Mouse (Mus musculus) cerebellum, adult 9-11 months (tissue): Measurements from ENCODE around the gene Lin7b.
A peak's percentile ranks its signal among the peaks of the same experiment; 100 is the strongest.
"Not testable (repeated sequence)": the region's sequence is repeated elsewhere in the genome, so short reads cannot be mapped to it uniquely, and the experiment has no call there.

Source experiments
- DNase-seq: peaks from one replicate; pipeline ENCODE4 v3.0.0; 2022

The Lin7b gene

GRCm38 (mm10) chr7:45395578-45396336, 25.4 kb upstream of the Lin7b start, which contains the start of gene Snrnp70:
Snrnp70 (minus strand) TSS chr7:45395742.
- DNase-seq, result peak; percentile 100

- DNase-seq, result no peak
Measured at GRCm38 (mm10) chr7:45395129-45395541, 24.8 kb upstream of the Lin7b start.

DNA sequence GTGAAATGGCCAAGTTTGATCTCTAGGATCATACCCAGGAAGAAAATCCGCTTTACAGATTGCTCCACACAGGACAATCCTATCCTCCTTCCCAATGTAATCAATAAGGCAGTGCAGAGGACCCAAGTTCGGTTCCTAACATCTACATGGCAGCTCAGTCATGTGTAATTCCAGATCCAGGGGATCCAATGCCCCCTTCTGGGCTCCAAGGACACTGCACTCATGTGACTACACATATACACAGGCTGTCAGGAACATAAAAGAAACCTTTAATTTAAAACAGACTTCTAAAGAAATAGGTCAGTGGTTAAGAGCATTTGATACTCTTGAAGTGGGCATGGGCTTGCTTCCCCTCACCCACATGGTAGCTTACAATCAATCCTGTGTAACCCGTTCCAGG, 15.7 kb upstream of the Lin7b start:
- no peak for DNase-seq

DNA sequence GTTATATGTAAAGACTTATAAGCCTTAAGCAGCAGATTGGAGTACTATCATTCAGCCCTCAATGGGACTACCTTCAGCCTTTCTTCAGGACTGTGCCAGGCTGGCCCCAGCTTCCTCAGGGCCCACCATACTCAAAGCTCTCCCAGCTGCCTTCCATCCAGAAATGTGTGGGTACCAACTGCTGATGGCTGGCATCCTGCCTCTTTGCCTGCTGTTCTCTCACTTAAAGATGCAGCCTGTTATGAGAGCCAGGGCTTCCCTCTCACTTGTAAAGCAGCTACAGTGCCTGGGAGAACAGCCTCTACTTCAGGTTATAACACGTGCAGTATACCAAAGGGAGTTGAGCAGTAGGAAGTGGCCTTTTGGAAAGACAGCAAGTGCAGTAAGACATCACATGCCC, 5.7 kb upstream of the Lin7b start:
- no peak for DNase-seq

- no peak for DNase-seq
Measured at GRCm38 (mm10) chr7:45374620-45375019, 4.2 kb upstream of the Lin7b start.

GRCm38 (mm10) chr7:45372371-45372770, 2.0 kb upstream of the Lin7b start:
- DNase-seq, result no peak

DNA sequence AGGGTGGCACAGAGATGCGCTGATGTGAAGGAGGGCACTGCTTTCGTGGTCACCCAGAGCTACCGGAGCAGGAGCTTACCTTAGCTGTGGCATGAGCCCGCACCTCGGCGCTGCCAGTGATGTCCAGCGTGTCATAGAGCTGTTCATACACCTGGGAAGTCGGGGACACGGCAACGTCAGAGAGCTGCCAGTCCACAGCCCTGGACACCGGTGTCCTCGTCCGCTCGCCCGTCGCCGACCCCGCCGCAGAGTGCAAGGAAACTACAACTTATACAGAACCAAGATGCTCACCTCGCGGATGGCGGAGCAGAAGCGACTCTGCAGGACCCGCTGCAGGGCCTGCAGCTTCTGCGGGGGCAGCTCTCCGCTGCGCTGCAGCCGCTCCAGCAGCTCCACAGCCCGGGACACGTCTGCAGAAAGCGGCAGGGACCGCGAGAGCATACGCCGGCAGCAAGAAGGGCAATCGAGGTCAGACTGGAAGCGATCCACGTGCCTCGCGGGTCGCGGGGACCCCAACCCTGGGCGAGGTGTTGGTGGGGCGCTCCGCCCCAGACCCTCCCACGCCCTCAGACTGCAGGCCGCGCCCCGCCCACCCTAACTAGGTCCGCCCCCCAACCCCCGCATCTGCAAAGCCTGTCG, 428 bp downstream of the Lin7b start:
- DNase-seq, result peak; percentile 61

- DNase-seq, result peak; percentile 71
Measured at GRCm38 (mm10) chr7:45369022-45369745, 1.2 kb downstream of the Lin7b start.

DNA sequence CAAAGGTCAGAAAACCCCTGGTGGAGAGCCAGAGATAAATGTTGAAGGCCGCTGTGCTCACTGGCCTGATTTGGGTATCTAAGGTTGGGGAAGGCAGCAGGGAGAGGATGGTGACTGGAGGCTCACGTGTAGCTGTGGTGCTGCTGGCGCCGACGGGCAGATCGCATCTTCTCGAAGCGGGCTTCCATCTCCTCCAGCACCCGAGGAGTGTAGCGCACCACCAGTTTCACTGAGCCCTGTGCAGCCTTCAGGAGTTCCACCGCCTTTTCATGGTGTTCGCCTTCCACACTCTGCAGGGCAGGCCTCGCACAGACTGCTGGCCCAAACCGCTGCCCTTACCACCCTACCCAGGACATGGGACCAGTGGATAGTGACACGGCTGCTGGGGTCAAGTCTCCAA, 2.2 kb downstream of the Lin7b start:
- peak; percentile 70 for DNase-seq

DNA sequence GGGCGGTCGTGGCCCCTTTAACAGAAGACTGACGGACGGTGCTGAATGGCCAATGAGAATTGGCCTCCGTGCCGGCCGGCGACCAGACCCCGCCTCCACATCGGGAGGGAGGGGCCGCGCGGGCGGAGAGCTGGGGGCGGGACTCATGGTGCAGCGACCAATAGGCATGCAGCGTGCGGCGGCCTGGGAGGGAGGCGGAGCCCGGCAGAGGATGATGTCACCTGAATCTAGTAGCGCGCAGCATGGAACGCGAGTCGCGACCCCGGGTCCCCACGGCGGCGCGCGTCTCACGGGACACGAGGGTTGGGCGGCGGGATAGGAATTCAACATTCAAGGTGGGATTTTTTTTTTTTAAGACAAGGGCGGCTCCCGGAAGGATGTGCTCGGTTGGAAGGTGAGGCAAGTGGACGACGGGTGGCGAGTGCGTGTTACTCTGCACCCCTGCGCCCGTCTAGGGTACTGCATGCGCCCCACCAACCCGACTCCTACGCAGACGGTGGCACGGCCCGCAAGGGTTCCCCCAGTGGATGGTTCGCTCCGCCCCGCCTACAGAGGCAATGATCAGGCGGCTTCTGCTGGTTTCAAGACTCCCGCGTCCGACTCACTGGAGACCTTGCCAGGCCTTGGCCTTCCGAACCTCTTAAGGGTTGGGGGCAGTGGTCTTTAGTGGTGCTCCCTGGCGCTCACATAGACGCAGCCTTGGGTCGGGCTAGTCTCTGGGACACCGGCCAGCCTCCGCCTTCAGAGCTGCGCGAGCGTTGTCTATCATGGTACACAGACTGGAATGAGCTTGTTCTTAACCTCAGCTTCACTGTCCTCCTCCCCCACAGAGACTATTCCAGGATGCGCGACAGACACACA, 3.1 kb downstream of the Lin7b start:
- DNase-seq, result peak; percentile 99

- DNase-seq, result no peak
Measured at GRCm38 (mm10) chr7:45366652-45367019, 3.7 kb downstream of the Lin7b start, which contains the start of gene Ppfia3. Ppfia3 (minus strand) TSS chr7:45367019.

- DNase-seq, result peak; percentile 82
Measured at GRCm38 (mm10) chr7:45365742-45366651, 4.4 kb downstream of the Lin7b start.

DNA sequence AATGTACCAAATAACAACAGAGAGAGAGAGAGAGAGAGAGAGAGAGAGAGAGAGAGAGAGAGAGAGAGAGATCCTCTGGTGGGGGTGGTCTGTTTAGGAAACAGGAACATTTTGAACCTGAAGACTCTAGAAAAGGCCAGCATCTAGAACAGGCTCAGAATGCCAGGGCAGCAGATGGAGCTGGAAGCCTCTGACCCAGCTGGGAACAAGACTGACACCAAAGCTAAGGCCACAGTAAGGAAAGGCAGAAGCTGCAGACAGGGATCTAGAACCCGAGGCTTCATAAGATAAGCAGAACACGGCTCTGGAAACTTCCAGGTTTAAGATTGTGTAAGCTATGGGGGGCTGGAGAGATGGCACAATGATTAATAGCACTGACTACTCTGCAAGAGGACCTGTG, 6.4 kb downstream of the Lin7b start:
- DNase-seq, result peak; percentile 53

- peak; percentile 90 for DNase-seq
Measured at GRCm38 (mm10) chr7:45362801-45363200, 7.6 kb downstream of the Lin7b start.

- DNase-seq, result peak; percentile 94
Measured at GRCm38 (mm10) chr7:45361243-45361804, 9.1 kb downstream of the Lin7b start.

GRCm38 (mm10) chr7:45360404-45361125, 9.8 kb downstream of the Lin7b start:
- DNase-seq, result peak; percentile 75

GRCm38 (mm10) chr7:45359081-45359480, 11.3 kb downstream of the Lin7b start:
- DNase-seq, result not testable (repeated sequence)

- DNase-seq, result no peak
Measured at GRCm38 (mm10) chr7:45356087-45356486, 14.3 kb downstream of the Lin7b start.

DNA sequence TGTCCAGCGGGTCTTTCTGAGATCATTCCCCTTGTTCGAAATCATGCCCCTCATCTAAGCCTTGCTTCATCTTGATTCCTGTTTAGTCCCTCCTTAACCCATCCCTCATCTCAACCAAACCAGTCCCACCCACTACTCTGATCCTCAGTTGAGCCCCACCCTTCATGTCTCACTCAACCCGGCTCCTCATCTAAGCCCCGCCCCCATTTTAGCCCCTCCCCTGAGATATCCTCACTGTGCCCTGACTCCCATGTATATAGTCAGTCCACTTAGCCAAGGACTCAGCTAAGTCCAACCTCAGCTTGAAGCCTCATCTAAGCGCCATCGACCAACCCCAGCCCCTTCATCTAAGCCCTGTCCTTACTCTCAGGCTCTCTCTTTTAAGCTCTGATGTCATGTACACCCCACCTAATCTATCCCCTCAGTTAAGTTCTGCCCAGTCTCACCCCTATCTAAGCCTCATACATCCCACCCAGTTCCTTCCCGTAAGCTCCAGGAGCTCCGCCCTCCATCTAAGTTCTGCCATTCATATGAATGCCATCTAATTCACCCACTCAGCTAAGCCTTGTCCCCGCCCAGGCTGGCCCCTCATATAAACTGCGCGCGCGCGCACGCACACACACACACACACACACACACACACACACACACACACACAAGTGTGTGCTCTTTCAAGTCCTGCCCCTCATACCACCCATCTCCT, 14.9 kb downstream of the Lin7b start:
- DNase-seq, result no peak

- DNase-seq, result no peak
Measured at GRCm38 (mm10) chr7:45353041-45353440, 17.3 kb downstream of the Lin7b start.
